ENCODE assay signal across 8 mouse cellular contexts in the genomic region with DNA sequence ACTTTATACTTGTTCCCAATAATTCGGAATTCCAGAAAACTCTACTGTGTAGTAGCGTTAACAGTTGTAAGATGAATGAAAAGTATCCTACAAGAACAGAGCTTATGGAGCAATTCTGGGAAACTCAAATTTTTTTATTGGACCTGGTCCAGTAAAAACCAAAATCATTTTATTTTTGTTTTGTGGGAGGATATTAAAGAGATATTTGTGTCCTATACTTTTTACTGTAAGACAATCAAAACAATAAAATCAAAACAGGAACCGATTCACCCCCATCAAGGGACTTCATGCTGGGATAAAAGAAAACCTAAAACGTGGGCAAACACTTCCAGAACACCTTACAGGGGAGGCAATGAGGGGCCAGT. TPM values are rescaled to one million over a fixed set of nuclear protein-coding genes. Genes with fewer than 3 reads are reported as not detected.
DNase-seq lines count a peak whose midpoint lies in the region; ATAC-seq and TF ChIP-seq lines count a peak whose summit lies in the region.

No protein-coding gene starts in this region.

- WGBS in embryonic facial prominence, embryonic 14.5 days: 21% methylated on average over 4 of the region's 4 CpGs
- 17% methylated on average over 4 of the region's 4 CpGs for WGBS in hindbrain, postnatal 0 days
- whole genome bisulfite sequencing in midbrain, postnatal 0 days: 20% methylated on average over 4 of the region's 4 CpGs

- peak overlapping the region; percentile 55 for H3K9ac ChIP-seq in embryonic facial prominence, embryonic 14.5 days (ENCODE audit: low read depth, low read length)
- H3K9ac ChIP-seq in hindbrain, postnatal 0 days (replicated peaks; ENCODE audit: low read length): 0 out of 2 replicates have a peak overlapping the region, but pooled peaks have one; percentile 28
- H3K9ac ChIP-seq in midbrain, postnatal 0 days (replicated peaks; ENCODE audit: low read length, poor library complexity, severe bottlenecking): no peak overlapping the region

- peak overlapping the region; percentile 55 for H3K4me3 ChIP-seq in left cerebral cortex, adult 2 months
- H3K4me3 ChIP-seq in embryonic facial prominence, embryonic 14.5 days (ENCODE audit: low read depth, low read length): peak overlapping the region; percentile 49
- peak overlapping the region; percentile 44 for H3K4me3 ChIP-seq in hindbrain, postnatal 0 days (ENCODE audit: low read length)
- peak overlapping the region; percentile 42 for H3K4me3 ChIP-seq in midbrain, postnatal 0 days (ENCODE audit: low read depth, low read length)

- no peaks in the 10 kb centered on the region for H3K9me3 ChIP-seq in embryonic facial prominence, embryonic 14.5 days (ENCODE audit: control insufficient read depth, low read length)
- H3K9me3 ChIP-seq in hindbrain, postnatal 0 days (ENCODE audit: low read length): no peaks in the 10 kb centered on the region
- H3K9me3 ChIP-seq in midbrain, postnatal 0 days (ENCODE audit: low read length): no peaks in the 10 kb centered on the region

- TF ChIP-seq CTCF in left cerebral cortex, adult 2 months (IDR thresholded peaks at IDR 0.05): no peak
- TF ChIP-seq CTCF in hindbrain, postnatal 0 days (IDR thresholded peaks at IDR 0.05; ENCODE audit: low read depth): no peak
- no peak for TF ChIP-seq CTCF in midbrain, postnatal 0 days (IDR thresholded peaks at IDR 0.05)

- no peaks in the 10 kb centered on the region for H3K36me3 ChIP-seq in embryonic facial prominence, embryonic 14.5 days (ENCODE audit: control insufficient read depth, insufficient read depth, low read length)
- no peaks in the 10 kb centered on the region for H3K36me3 ChIP-seq in hindbrain, postnatal 0 days (ENCODE audit: insufficient read depth, low read length)
- no peaks in the 10 kb centered on the region for H3K36me3 ChIP-seq in midbrain, postnatal 0 days (ENCODE audit: insufficient read depth, low read length)

- peak overlapping the region; percentile 67 for H3K27ac ChIP-seq in left cerebral cortex, adult 2 months
- peak overlapping the region; percentile 84 for H3K27ac ChIP-seq in embryonic facial prominence, embryonic 14.5 days (replicated peaks; ENCODE audit: low read depth, low read length)
- peak overlapping the region; percentile 58; the same call in 1 of the 2 replicates for H3K27ac ChIP-seq in hindbrain, postnatal 0 days
- H3K27ac ChIP-seq in midbrain, postnatal 0 days (ENCODE audit: low read depth, low read length): peak overlapping the region; percentile 44; the same call in 1 of the 2 replicates

- peak overlapping the region; percentile 63 for H3K4me2 ChIP-seq in embryonic facial prominence, embryonic 14.5 days (ENCODE audit: low read depth, low read length)
- H3K4me2 ChIP-seq in hindbrain, postnatal 0 days (ENCODE audit: low read depth, low read length): peak overlapping the region; percentile 61
- peak overlapping the region; percentile 54 for H3K4me2 ChIP-seq in midbrain, postnatal 0 days (ENCODE audit: low read depth, low read length, poor library complexity, severe bottlenecking)

- intact Hi-C loops in left cerebral cortex, adult 2 months (cut with DNase I): loop anchor here (2.0 kb wide), 1 partner anchor 20 kb away; no protein-coding TSS in a partner anchor
- intact Hi-C loops in left cerebral cortex, postnatal 14 days (cut with DNase I): no loop called here

- no peak for ATAC-seq in embryonic facial prominence, embryonic 14.5 days (ENCODE audit: low read depth)
- ATAC-seq in hindbrain, postnatal 0 days: no peak
- ATAC-seq in midbrain, postnatal 0 days (ENCODE audit: low FRiP score): no peak

- peaks cover 5% of the 10 kb centered on the region; the same call in 1 of the 2 replicates for H3K4me1 ChIP-seq in embryonic facial prominence, embryonic 14.5 days (ENCODE audit: control insufficient read depth, insufficient read depth, low read length)
- H3K4me1 ChIP-seq in hindbrain, postnatal 0 days (ENCODE audit: insufficient read depth, low read length): peaks cover 8% of the 10 kb centered on the region; the same call in 1 of the 2 replicates
- no peaks in the 10 kb centered on the region; the same call in 1 of the 2 replicates for H3K4me1 ChIP-seq in midbrain, postnatal 0 days (ENCODE audit: insufficient read depth, low read length)

- no peaks in the 10 kb centered on the region for H3K27me3 ChIP-seq in embryonic facial prominence, embryonic 14.5 days (replicated peaks; ENCODE audit: control insufficient read depth, insufficient read depth, low read length)
- no peaks in the 10 kb centered on the region for H3K27me3 ChIP-seq in hindbrain, postnatal 0 days (ENCODE audit: insufficient read depth, low read length)
- no peaks in the 10 kb centered on the region for H3K27me3 ChIP-seq in midbrain, postnatal 0 days (ENCODE audit: insufficient read depth, low read length)

- no peak for DNase-seq in left cerebral cortex, adult 2 months (ENCODE audit: extremely low spot score in 1 of 2, low spot score in 2 of 2)
- DNase-seq in left cerebral cortex, postnatal 14 days (ENCODE audit: low spot score in 2 of 2): no peak
- DNase-seq in embryonic facial prominence, embryonic 14.5 days (ENCODE audit: low spot score): no peak
- no peak for DNase-seq in hindbrain, postnatal 0 days (ENCODE audit: low spot score)
- DNase-seq in midbrain, postnatal 0 days (ENCODE audit: low spot score): no peak
- no peak for DNase-seq in retina, embryonic 14.5 days (ENCODE audit: low spot score)
- no peak for DNase-seq in adrenal gland, adult 18-20 months (ENCODE audit: low spot score in 2 of 2)
- DNase-seq in right cerebral cortex, postnatal 4 days: no peak

RNA-seq across cellular contexts. Expression of a gene that starts 0.7 kb away (rescaled TPM):
- total RNA-seq in left cerebral cortex, adult 2 months (2021): 10 to 100 TPM; 70.0 to 75.3 TPM
- 10 to 100 TPM; 73.0 to 79.2 TPM for total RNA-seq in left cerebral cortex, postnatal 14 days (2021)
- polyA plus RNA-seq in embryonic facial prominence, embryonic 14.5 days (2014; fragmentation: Nextera tagmentation; extraction: Ambion mirVana): 104 and 114 TPM in 2 replicates
- total RNA-seq in hindbrain, postnatal 0 days (2014; rRNA removed): 50.9 and 55.5 TPM in 2 replicates
- polyA plus RNA-seq in hindbrain, postnatal 0 days (2015; fragmentation: Nextera tagmentation; extraction: Ambion mirVana): 154 and 162 TPM in 2 replicates
- 62.0 and 71.4 TPM in 2 replicates for total RNA-seq in midbrain, postnatal 0 days (2014; rRNA removed)
- 141 and 153 TPM in 2 replicates for polyA plus RNA-seq in midbrain, postnatal 0 days (2015; fragmentation: Nextera tagmentation; extraction: Ambion mirVana)
- total RNA-seq in adrenal gland, adult 18-20 months (2021): 100 to 1,000 TPM; 241 to 260 TPM
